Mouse (Mus musculus) MEL (cell line): ENCODE data around the gene Olfr669. TPM values are rescaled to one million over a fixed set of nuclear protein-coding genes. Genes with fewer than 3 reads are reported as not detected.
"Not testable (repeated sequence)": the region's sequence is repeated elsewhere in the genome, so short reads cannot be mapped to it uniquely, and the experiment has no call there.

Experiments used
- DNase-seq: peaks from one replicate; pipeline ENCODE4 v3.0.0; 2011; ENCODE audit warnings: low read depth, low spot score
- H3K27ac ChIP-seq: 2 replicates; pipeline ENCODE4 v1.5.1; 2012; ENCODE audit warnings: low read depth, mild to moderate bottlenecking, control low read depth, low read length, moderate library complexity; ENCODE audit not compliant: control insufficient read depth
- H3K27me3 ChIP-seq, 2 experiments: fragments of 150-350 bp in 1 of 2; sonication (generic) in 1 of 2; 2 replicates each; pipeline ENCODE4 v1.6.1; 2012; ENCODE audit warnings: low read length in 2 of 2, mild to moderate bottlenecking in 2 of 2, improper control_type of control experiment in 1 of 2, moderate library complexity in 1 of 2; ENCODE audit not compliant: insufficient read depth in 2 of 2, control insufficient read depth in 1 of 2
- H3K36me3 ChIP-seq, 2 experiments: 2 replicates each; pipeline ENCODE4 v1.6.1; 2012 to 2014; ENCODE audit warnings: low read length in 2 of 2, improper control_type of control experiment in 1 of 2, inconsistent platforms in 1 of 2, mild to moderate bottlenecking in 1 of 2; ENCODE audit not compliant: insufficient read depth in 2 of 2, control insufficient read depth in 1 of 2
- H3K4me1 ChIP-seq, 2 experiments: fragments of 150-350 bp in 1 of 2; sonication (generic) in 1 of 2; 2 replicates each; pipeline ENCODE4 v1.6.1; 2012; ENCODE audit warnings: low read length in 2 of 2, improper control_type of control experiment in 1 of 2, mild to moderate bottlenecking in 1 of 2; ENCODE audit not compliant: insufficient read depth in 2 of 2, control insufficient read depth in 1 of 2
- H3K4me3 ChIP-seq, 2 experiments: fragments of 150-350 bp in 1 of 2; sonication (generic) in 1 of 2; 2 replicates each; pipeline ENCODE4 v1.5.1; 2012; ENCODE audit warnings: low read depth in 2 of 2, low read length in 2 of 2, mild to moderate bottlenecking in 2 of 2, moderate library complexity in 2 of 2, control low read depth in 1 of 2, improper control_type of control experiment in 1 of 2; ENCODE audit not compliant: control insufficient read depth in 1 of 2, insufficient read depth in 1 of 2
- H3K79me2 ChIP-seq: 2 replicates; pipeline ENCODE4 v1.6.1; 2012; ENCODE audit warnings: mild to moderate bottlenecking, low read length, moderate library complexity; ENCODE audit not compliant: control insufficient read depth, poor library complexity, insufficient read depth
- H3K9ac ChIP-seq: 2 replicates; pipeline ENCODE4 v1.6.1; 2012; ENCODE audit warnings: low read depth, mild to moderate bottlenecking, control low read depth, low read length, moderate library complexity; ENCODE audit not compliant: control insufficient read depth, poor library complexity, severe bottlenecking
- H3K9me3 ChIP-seq: fragments of 150-350 bp; sonication (generic); replicated peaks from 2 replicates; pipeline ENCODE4 v1.6.1; 2012; ENCODE audit warnings: mild to moderate bottlenecking, low read length, improper control_type of control experiment, moderate library complexity; ENCODE audit not compliant: insufficient read depth
- CHD1 ChIP-seq: IDR thresholded peaks from 2 replicates; pipeline ENCODE4 v1.6.1; 2012; ENCODE audit warnings: low read depth, mild to moderate bottlenecking, inconsistent platforms, low read length, improper control_type of control experiment
- ELF1 ChIP-seq: IDR thresholded peaks from 2 replicates; pipeline ENCODE4 v1.6.1; 2014; ENCODE audit warnings: low read depth, mild to moderate bottlenecking, inconsistent platforms, low read length, improper control_type of control experiment, moderate library complexity
- EP300 ChIP-seq, 2 experiments: IDR thresholded peaks; 2 replicates each; pipeline ENCODE4 v1.6.1; 2011; ENCODE audit warnings: improper control_type of control experiment in 2 of 2, low read length in 2 of 2, low read depth in 1 of 2, mild to moderate bottlenecking in 1 of 2
- JUND ChIP-seq: IDR thresholded peaks from 2 replicates; pipeline ENCODE4 v1.6.1; 2011; ENCODE audit warnings: low read depth, mild to moderate bottlenecking, improper control_type of control experiment, low read length
- KAT2A ChIP-seq: conservative IDR thresholded peaks from 2 replicates; pipeline ENCODE4 v1.6.1; 2012; ENCODE audit warnings: low read depth, low read length, improper control_type of control experiment, inconsistent platforms
- MYB ChIP-seq: IDR thresholded peaks from 2 replicates; pipeline ENCODE4 v1.6.1; 2011; ENCODE audit warnings: mild to moderate bottlenecking, low read depth, low read length, improper control_type of control experiment
- RAD21 ChIP-seq: IDR thresholded peaks from 2 replicates; pipeline ENCODE4 v1.6.1; 2011; ENCODE audit warnings: mild to moderate bottlenecking, low read depth, low read length, improper control_type of control experiment
- TAL1 ChIP-seq: IDR thresholded peaks from 2 replicates; pipeline ENCODE4 v1.6.1; 2012; ENCODE audit warnings: mild to moderate bottlenecking, inconsistent platforms, low read length, moderate library complexity, mixed read lengths
- USF2 ChIP-seq, 2 experiments: IDR thresholded peaks; 2 replicates each; pipeline ENCODE4 v1.6.1; 2011 to 2012; ENCODE audit warnings: improper control_type of control experiment in 2 of 2, low read length in 2 of 2, borderline replicate concordance in 1 of 2, inconsistent platforms in 1 of 2, low read depth in 1 of 2, mild to moderate bottlenecking in 1 of 2; ENCODE audit not compliant: insufficient read depth in 1 of 2
- ZKSCAN1 ChIP-seq: IDR thresholded peaks from 2 replicates; pipeline ENCODE4 v1.6.1; 2012; ENCODE audit warnings: low read depth, mild to moderate bottlenecking, inconsistent platforms, low read length, improper control_type of control experiment, moderate library complexity
- ZNF384 ChIP-seq: IDR thresholded peaks from 2 replicates; pipeline ENCODE4 v1.6.1; 2012; ENCODE audit warnings: low read depth, mild to moderate bottlenecking, inconsistent platforms, low read length, improper control_type of control experiment
- polyA plus RNA-seq, 2 experiments: library from polyadenylated mRNA; stranded (reverse) in 1 of 2; unstranded in 1 of 2; fragments of >175 nt in 1 of 2; fragments of >200 nt in 1 of 2; gene quantifications; 2 replicates each; pipeline versions ENCODE4 v1.2.1 to v1.2.4; 2012; ENCODE audit warnings: low replicate concordance in 2 of 2, low read depth in 1 of 2; ENCODE audit not compliant: insufficient read length in 2 of 2, insufficient read depth in 1 of 2, missing spikeins in 1 of 2
- total RNA-seq: library from RNA; depleted of rRNA; stranded (reverse); fragments of 300-350 nt; gene quantifications from 2 replicates; pipeline ENCODE4 v1.2.3, GENCODE M21; 2012; rRNA removed

Gene Olfr669
- total and polyA plus RNA-seq, 3 experiments = not detected

DNA sequence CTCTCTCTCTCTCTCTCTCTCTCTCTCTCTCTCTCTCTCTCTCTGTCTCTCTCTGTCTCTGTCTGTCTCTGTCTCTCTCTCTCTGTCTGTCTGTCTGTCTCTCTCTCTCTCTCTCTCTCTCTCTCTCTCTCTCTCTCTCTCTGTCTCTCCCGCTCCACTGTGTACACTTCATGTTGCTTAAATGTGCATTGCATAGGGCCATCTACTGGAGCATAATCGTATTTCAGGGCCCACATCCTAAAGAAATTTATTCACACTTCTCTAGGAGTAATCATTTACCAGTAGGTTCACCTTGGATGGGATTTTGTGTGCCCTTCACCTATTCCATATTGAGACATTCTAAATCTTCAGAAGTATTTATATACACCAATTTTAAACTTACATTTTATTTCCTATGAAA, 38.5 kb downstream of the Olfr669 start:
- H3K9me3 ChIP-seq, H3K9ac ChIP-seq, DNase-seq, H3K27me3 ChIP-seq, H3K36me3 ChIP-seq, H3K79me2 ChIP-seq, H3K4me3 ChIP-seq, H3K27ac ChIP-seq, H3K4me1 ChIP-seq: not testable (repeated sequence)

DNA sequence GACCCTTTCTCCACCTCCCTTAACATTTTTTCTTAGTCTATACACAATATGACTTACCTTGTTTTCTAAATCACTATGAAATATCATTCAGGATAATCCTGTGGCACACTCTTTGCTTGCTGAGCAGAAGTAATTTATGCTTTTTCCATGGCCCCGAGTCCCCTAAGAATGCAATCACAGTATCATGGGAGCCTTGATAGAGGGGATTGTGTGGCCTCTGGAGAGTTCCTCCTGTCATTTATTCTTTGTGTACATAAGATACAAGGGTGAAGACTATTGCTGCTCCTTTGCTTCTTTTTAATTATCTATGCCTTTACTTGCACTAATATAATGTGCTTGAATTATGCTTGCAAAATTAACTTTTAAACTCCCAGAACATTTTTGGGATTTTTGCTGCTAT, 45.0 kb downstream of the Olfr669 start, which contains the start of gene Olfr671:
Gene Olfr671, minus strand, starts transcription at position 101 of the 400 bp plus-strand sequence.
- Histone ChIP-seq H3K9ac (no peak within 1 kb of the TSS), H3K27me3 (no peaks in the 10 kb centered on the region), H3K4me3 (no peak within 1 kb of the TSS), H3K9me3 (no peaks in the 10 kb centered on the region), H3K36me3 (no peaks in the 10 kb centered on the region), H3K79me2 (no peaks in the 10 kb centered on the region), H3K4me1 (no peaks in the 10 kb centered on the region), H3K27ac (no peak within 1 kb of the TSS)
- TF ChIP-seq MYB = no peak
- no peak for TF ChIP-seq ZKSCAN1
- TF ChIP-seq ELF1 = no peak
- no peak for TF ChIP-seq EP300 (IDR thresholded peaks at IDR 0.05; ENCODE audit: low read depth in 1 of 2, low read length in 2 of 2)
- TF ChIP-seq ZNF384 = no peak
- TF ChIP-seq JUND = no peak
- TF ChIP-seq CHD1 = no peak
- no peak for TF ChIP-seq USF2 (IDR thresholded peaks at IDR 0.05; ENCODE audit: borderline replicate concordance in 1 of 2, insufficient read depth in 1 of 2, low read depth in 1 of 2, low read length in 2 of 2)
- no peak for TF ChIP-seq RAD21
- TF ChIP-seq TAL1 = no peak
- no peak for TF ChIP-seq KAT2A
- DNase-seq = no peak

Other genes with a start within 250 kb of the Olfr669 start
- not detected in 2 replicates for gene Olfr661, start 247.7 kb upstream of the Olfr669 start, total RNA-seq
- gene Olfr661, start 247.7 kb upstream of the Olfr669 start, polyA plus RNA-seq = not detected
- not detected in 2 replicates for gene Usp17le, start 156.8 kb upstream of the Olfr669 start, total RNA-seq
- gene Usp17le, start 156.8 kb upstream of the Olfr669 start, polyA plus RNA-seq = not detected
- not detected in 2 replicates for gene Usp17lb, start 91.6 kb upstream of the Olfr669 start, total RNA-seq
- not detected for gene Usp17lb, start 91.6 kb upstream of the Olfr669 start, polyA plus RNA-seq
- not detected in 2 replicates for gene Usp17la, start 77.2 kb upstream of the Olfr669 start, total RNA-seq
- not detected for gene Usp17la, start 77.2 kb upstream of the Olfr669 start, polyA plus RNA-seq
- gene Olfr665, start 56.2 kb upstream of the Olfr669 start, total RNA-seq = not detected in 2 replicates
- not detected for gene Olfr665, start 56.2 kb upstream of the Olfr669 start, polyA plus RNA-seq
- gene Olfr666, start 38.3 kb upstream of the Olfr669 start, total RNA-seq = not detected in 2 replicates
- not detected for gene Olfr666, start 38.3 kb upstream of the Olfr669 start, polyA plus RNA-seq
- gene Olfr667, start 12.8 kb upstream of the Olfr669 start, total RNA-seq = not detected in 2 replicates
- not detected for gene Olfr667, start 12.8 kb upstream of the Olfr669 start, polyA plus RNA-seq
- not detected in 2 replicates for gene Olfr668, start 6.2 kb upstream of the Olfr669 start, total RNA-seq
- not detected for gene Olfr668, start 6.2 kb upstream of the Olfr669 start, polyA plus RNA-seq
- gene Olfr670, start 28.4 kb downstream of the Olfr669 start, total RNA-seq = not detected in 2 replicates
- not detected for gene Olfr670, start 28.4 kb downstream of the Olfr669 start, polyA plus RNA-seq
- gene Olfr671, start 44.9 kb downstream of the Olfr669 start, total RNA-seq = not detected in 2 replicates
- gene Olfr671, start 44.9 kb downstream of the Olfr669 start, polyA plus RNA-seq = not detected
- not detected in 2 replicates for gene Olfr672, start 67.8 kb downstream of the Olfr669 start, total RNA-seq
- gene Olfr672, start 67.8 kb downstream of the Olfr669 start, polyA plus RNA-seq = not detected
- not detected in 2 replicates for gene Olfr675, start 94.2 kb downstream of the Olfr669 start, total RNA-seq
- not detected for gene Olfr675, start 94.2 kb downstream of the Olfr669 start, polyA plus RNA-seq
- not detected in 2 replicates for gene Olfr676, start 98.5 kb downstream of the Olfr669 start, total RNA-seq
- gene Olfr676, start 98.5 kb downstream of the Olfr669 start, polyA plus RNA-seq = not detected
- gene Olfr677, start 117.1 kb downstream of the Olfr669 start, total RNA-seq = not detected in 2 replicates
- not detected for gene Olfr677, start 117.1 kb downstream of the Olfr669 start, polyA plus RNA-seq
- gene Olfr678, start 130.2 kb downstream of the Olfr669 start, total RNA-seq = not detected in 2 replicates
- gene Olfr678, start 130.2 kb downstream of the Olfr669 start, polyA plus RNA-seq = not detected
- gene Olfr679, start 147.0 kb downstream of the Olfr669 start, total RNA-seq = not detected in 2 replicates
- not detected for gene Olfr679, start 147.0 kb downstream of the Olfr669 start, polyA plus RNA-seq
- gene Olfr680-ps1, start 158.6 kb downstream of the Olfr669 start, total RNA-seq = not detected in 2 replicates
- gene Olfr680-ps1, start 158.6 kb downstream of the Olfr669 start, polyA plus RNA-seq = not detected
- gene Olfr681, start 182.6 kb downstream of the Olfr669 start, total RNA-seq = not detected in 2 replicates
- gene Olfr681, start 182.6 kb downstream of the Olfr669 start, polyA plus RNA-seq = not detected
- gene Olfr683, start 212.8 kb downstream of the Olfr669 start, total RNA-seq = not detected in 2 replicates
- gene Olfr683, start 212.8 kb downstream of the Olfr669 start, polyA plus RNA-seq = not detected
- not detected in 2 replicates for gene Olfr684, start 229.4 kb downstream of the Olfr669 start, total RNA-seq
- gene Olfr684, start 229.4 kb downstream of the Olfr669 start, polyA plus RNA-seq = not detected